Mouse (Mus musculus): ENCODE measurements around the gene Sugct.

DNA sequence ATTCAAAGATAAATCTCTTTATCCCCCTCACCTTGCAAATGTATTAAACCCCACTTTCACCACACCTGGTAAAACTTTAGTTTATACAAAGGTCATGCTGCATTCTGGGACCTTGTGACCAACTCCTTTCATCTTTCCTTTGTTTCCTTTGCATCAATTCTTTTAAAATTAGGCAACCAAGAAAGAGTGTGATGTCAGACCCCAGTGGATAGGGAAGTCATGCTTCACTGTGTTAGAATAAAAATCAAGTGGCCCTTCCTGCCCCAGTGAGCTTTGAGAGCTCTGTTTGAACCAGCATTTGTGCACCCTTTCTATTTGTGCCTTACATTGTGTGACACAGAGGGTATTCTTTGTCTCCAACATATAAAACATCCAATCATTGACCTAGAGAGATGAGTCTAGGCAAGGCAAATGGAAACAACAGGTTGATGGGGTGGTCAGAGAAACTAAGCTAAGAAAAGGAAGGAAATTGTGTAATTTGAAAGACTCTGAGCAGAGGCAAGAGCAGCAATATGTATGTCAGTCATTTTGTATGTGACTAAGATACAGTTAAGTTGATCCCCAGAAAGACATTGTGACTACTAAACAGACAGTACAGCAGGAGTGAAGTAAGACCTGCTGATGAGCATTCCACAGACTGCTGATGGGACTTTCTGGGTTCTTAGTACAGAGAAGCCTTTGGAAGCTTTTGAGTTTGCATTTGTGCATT lies 797.1 kb downstream of the Sugct start:
- TF ChIP-seq USF1 (IDR thresholded peaks at IDR 0.05; ENCODE audit: low read depth) (no peak), MYOD1 (IDR thresholded peaks at IDR 0.05; ENCODE audit: control insufficient read depth, insufficient read length, low read depth) (no peak)

Data from C2C12 (cell line).